Mouse (Mus musculus): ENCODE measurements around the gene Olfr1196. TPM values are rescaled to one million over a fixed set of nuclear protein-coding genes. Genes with fewer than 3 reads are reported as not detected.
"Not testable (repeated sequence)": the region's sequence is repeated elsewhere in the genome, so short reads cannot be mapped to it uniquely, and the experiment has no call there.

The Olfr1196 gene
- polyA plus RNA-seq (2015; fragmentation: Nextera tagmentation; extraction: Ambion mirVana) = not detected in 2 replicates

DNA sequence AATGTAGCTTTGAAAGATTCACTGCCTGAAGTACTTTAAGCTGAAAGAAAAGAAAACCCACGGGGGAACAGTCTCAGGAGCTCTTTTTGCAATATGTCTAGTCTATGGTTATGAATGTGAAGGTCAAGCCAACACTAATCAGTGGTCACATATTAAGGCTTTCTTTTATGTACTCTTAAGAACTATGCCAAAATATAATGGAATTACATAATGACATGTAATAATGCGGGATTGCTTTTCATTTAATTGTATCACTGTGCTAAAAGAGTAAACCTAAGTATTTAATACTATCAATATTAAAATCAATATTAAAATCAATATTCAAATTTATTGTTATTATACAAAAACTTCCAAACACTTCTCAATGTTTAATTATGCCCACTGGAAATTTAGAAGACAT is at the start of gene Olfr1196:
Olfr1196 (minus strand) TSS at position 101 of the 400 bp plus-strand sequence.
- Histone ChIP-seq H3K4me3 (ENCODE audit: low read length) (no peak within 1 kb of the TSS), H3K9ac (ENCODE audit: low read length) (no peak within 1 kb of the TSS), H3K27ac (ENCODE audit: low read length) (no peak within 1 kb of the TSS), H3K4me1 (ENCODE audit: control insufficient read depth, insufficient read depth, low read length) (no peaks in the 10 kb centered on the region), H3K27me3 (ENCODE audit: control insufficient read depth, insufficient read depth, low read length) (no peaks in the 10 kb centered on the region), H3K9me3 (replicated peaks; ENCODE audit: control insufficient read depth, low read length) (no peaks in the 10 kb centered on the region), H3K36me3 (ENCODE audit: control insufficient read depth, insufficient read depth) (no peaks in the 10 kb centered on the region), H3K4me2 (ENCODE audit: low read depth, low read length) (no peak within 1 kb of the TSS)
- WGBS = 72% methylated on average over 2 of the region's 2 CpGs
- no peak for ATAC-seq (replicated peaks; ENCODE audit: extremely low read depth, insufficient read depth, low FRiP score)

GRCm38 (mm10) chr2:88751270-88751669 is 46.9 kb upstream of the Olfr1196 start, which contains the start of gene Olfr1198:
Gene Olfr1198, minus strand, starts transcription at chr2:88751370.
- no peaks in the 10 kb centered on the region for H3K36me3 ChIP-seq (ENCODE audit: control insufficient read depth, insufficient read depth)
- no peak within 1 kb of the TSS for H3K4me3 ChIP-seq (ENCODE audit: low read length)
- no peaks in the 10 kb centered on the region for H3K9me3 ChIP-seq (replicated peaks; ENCODE audit: control insufficient read depth, low read length)
- WGBS = 79% methylated on average over 2 of the region's 2 CpGs
- H3K4me1 ChIP-seq (ENCODE audit: control insufficient read depth, insufficient read depth, low read length) = no peaks in the 10 kb centered on the region
- no peaks in the 10 kb centered on the region for H3K27me3 ChIP-seq (ENCODE audit: control insufficient read depth, insufficient read depth, low read length)
- ATAC-seq (replicated peaks; ENCODE audit: extremely low read depth, insufficient read depth, low FRiP score) = no peak
- H3K27ac ChIP-seq (ENCODE audit: low read length) = no peak within 1 kb of the TSS
- H3K9ac ChIP-seq (ENCODE audit: low read length) = no peak within 1 kb of the TSS
- H3K4me2 ChIP-seq (ENCODE audit: low read depth, low read length) = no peak within 1 kb of the TSS

DNA sequence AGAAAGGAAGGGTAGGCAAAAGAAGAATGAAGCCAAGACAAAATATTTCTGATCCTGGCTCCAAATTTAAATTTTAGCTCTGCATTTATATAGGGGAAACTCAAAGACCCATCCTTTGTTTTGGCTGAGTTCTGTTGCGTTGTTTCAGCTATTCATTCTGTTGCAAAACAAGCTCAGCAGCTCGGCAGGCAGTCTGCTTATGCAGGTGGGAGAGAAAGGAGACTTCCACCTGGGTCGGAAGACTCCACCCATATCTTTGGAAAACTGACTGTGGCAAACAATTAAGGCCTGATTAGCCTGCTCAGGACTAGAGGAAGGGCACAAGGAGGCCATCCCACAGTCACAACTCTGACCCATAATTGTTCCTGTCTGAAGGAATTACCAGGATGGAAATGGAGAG is 39.0 kb upstream of the Olfr1196 start:
- Histone ChIP-seq H3K27me3 (ENCODE audit: control insufficient read depth, insufficient read depth, low read length) (no peaks in the 10 kb centered on the region), H3K4me1 (ENCODE audit: control insufficient read depth, insufficient read depth, low read length) (no peaks in the 10 kb centered on the region), H3K36me3 (ENCODE audit: control insufficient read depth, insufficient read depth) (no peaks in the 10 kb centered on the region), H3K9me3 (replicated peaks; ENCODE audit: control insufficient read depth, low read length) (no peaks in the 10 kb centered on the region), H3K4me2 (ENCODE audit: low read depth, low read length) (no peak overlapping the region), H3K9ac (ENCODE audit: low read length) (no peak overlapping the region), H3K27ac (ENCODE audit: low read length) (no peak overlapping the region), H3K4me3 (ENCODE audit: low read length) (no peak overlapping the region)
- no peak for ATAC-seq (replicated peaks; ENCODE audit: extremely low read depth, insufficient read depth, low FRiP score)
- 72% methylated on average over 3 of the region's 3 CpGs for WGBS

DNA sequence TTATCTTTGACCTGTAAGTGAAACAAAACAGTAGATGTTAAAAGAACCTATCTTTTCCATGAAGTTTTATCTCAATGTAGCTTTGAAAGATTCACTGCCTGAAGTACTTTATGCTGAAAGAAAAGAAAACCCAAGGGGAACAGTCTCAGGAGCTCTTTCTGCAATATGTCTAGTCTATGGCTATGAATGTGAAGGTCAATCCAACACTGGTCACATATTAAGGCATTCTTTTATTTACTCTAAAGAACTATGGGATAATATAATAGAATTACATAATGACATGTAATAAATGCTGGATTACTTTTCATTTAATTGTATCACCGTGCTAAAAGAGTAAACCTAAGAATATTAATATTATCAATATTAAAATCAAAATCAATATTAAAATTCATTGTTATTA is 27.9 kb upstream of the Olfr1196 start, which contains the start of gene Olfr1197:
Olfr1197 (minus strand) TSS at position 101 of the 400 bp plus-strand sequence.
- no peaks in the 10 kb centered on the region for H3K27me3 ChIP-seq (ENCODE audit: control insufficient read depth, insufficient read depth, low read length)

GRCm38 (mm10) chr2:88689087-88689486 is 15.3 kb downstream of the Olfr1196 start, which contains the start of gene Olfr1195:
Gene Olfr1195, minus strand, starts transcription at chr2:88689187.
- Histone ChIP-seq H3K27ac (ENCODE audit: low read length) (no peak within 1 kb of the TSS), H3K9me3 (replicated peaks; ENCODE audit: control insufficient read depth, low read length) (no peaks in the 10 kb centered on the region; the same call in 1 of the 2 replicates), H3K27me3 (ENCODE audit: control insufficient read depth, insufficient read depth, low read length) (no peaks in the 10 kb centered on the region), H3K4me2 (ENCODE audit: low read depth, low read length) (no peak within 1 kb of the TSS), H3K4me1 (ENCODE audit: control insufficient read depth, insufficient read depth, low read length) (no peaks in the 10 kb centered on the region), H3K9ac (ENCODE audit: low read length) (no peak within 1 kb of the TSS), H3K4me3 (ENCODE audit: low read length) (no peak within 1 kb of the TSS), H3K36me3 (ENCODE audit: control insufficient read depth, insufficient read depth) (no peaks in the 10 kb centered on the region)
- ATAC-seq (replicated peaks; ENCODE audit: extremely low read depth, insufficient read depth, low FRiP score) = no peak

More for the DNA sequence above, 27.9 kb upstream of the Olfr1196 start, which contains the start of gene Olfr1197:
- no peaks in the 10 kb centered on the region for H3K9me3 ChIP-seq (replicated peaks; ENCODE audit: control insufficient read depth, low read length)
- H3K36me3 ChIP-seq (ENCODE audit: control insufficient read depth, insufficient read depth) = no peaks in the 10 kb centered on the region
- 67% methylated on average over 1 of the region's 1 CpGs for WGBS
- no peak within 1 kb of the TSS for H3K4me3 ChIP-seq (ENCODE audit: low read length)
- no peak within 1 kb of the TSS for H3K4me2 ChIP-seq (ENCODE audit: low read depth, low read length)
- no peak within 1 kb of the TSS for H3K9ac ChIP-seq (ENCODE audit: low read length)
- H3K27ac ChIP-seq (ENCODE audit: low read length) = no peak within 1 kb of the TSS
- no peaks in the 10 kb centered on the region for H3K4me1 ChIP-seq (ENCODE audit: control insufficient read depth, insufficient read depth, low read length)
- no peak for ATAC-seq (replicated peaks; ENCODE audit: extremely low read depth, insufficient read depth, low FRiP score)

DNA sequence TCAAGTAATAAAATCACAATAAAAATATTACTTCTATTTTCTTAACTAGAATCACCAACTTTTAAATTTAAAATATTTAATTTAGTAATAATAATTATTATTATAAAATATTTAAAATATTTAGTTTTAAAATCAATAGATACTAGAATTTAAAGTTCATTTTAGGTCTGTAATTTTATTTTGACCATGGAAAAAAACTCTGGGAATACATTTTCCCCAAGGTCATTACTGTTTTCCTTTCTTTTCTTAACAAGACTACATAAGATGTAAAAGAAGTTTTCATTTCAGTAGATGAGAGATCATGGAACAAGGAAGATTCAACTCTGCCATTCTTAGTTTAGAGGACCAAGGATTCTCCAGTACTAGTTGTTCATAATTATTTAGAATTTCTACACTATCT is 29.1 kb downstream of the Olfr1196 start, which contains the start of gene Olfr1193:
Olfr1193 (plus strand) TSS at position 301 of the 400 bp plus-strand sequence.
- not testable (repeated sequence) for H3K27me3 ChIP-seq (ENCODE audit: control insufficient read depth, insufficient read depth, low read length); ATAC-seq (replicated peaks; ENCODE audit: extremely low read depth, insufficient read depth, low FRiP score); H3K4me1 ChIP-seq (ENCODE audit: control insufficient read depth, insufficient read depth, low read length); H3K9ac ChIP-seq (ENCODE audit: low read length); H3K9me3 ChIP-seq (replicated peaks; ENCODE audit: control insufficient read depth, low read length); H3K27ac ChIP-seq (ENCODE audit: low read length); H3K4me3 ChIP-seq (ENCODE audit: low read length); H3K36me3 ChIP-seq (ENCODE audit: control insufficient read depth, insufficient read depth); H3K4me2 ChIP-seq (ENCODE audit: low read depth, low read length)

DNA sequence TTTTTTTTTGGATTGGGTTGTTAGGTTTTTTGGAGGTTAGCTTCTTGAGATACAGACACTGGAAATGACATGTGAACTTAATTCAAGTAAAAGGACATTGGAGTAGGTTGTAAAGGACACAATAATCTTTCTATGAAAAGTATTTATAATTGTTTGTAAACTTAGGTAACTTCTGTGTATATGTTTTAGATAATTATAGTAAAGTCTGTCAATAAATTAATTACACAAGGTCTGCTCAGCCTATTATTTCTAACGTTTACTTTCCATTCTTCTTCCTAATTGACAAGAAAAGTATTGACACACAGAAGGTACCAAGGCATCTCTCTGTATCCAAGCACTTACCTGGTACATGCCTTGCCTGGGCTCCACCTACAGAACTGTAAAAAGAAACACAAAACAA is 56.2 kb downstream of the Olfr1196 start, which contains the start of gene Olfr1192-ps1:
Olfr1192-ps1 (plus strand) TSS at position 301 of the 400 bp plus-strand sequence.
- no peak within 1 kb of the TSS for H3K4me3 ChIP-seq (ENCODE audit: low read length)
- no peaks in the 10 kb centered on the region for H3K36me3 ChIP-seq (ENCODE audit: control insufficient read depth, insufficient read depth)
- H3K27me3 ChIP-seq (ENCODE audit: control insufficient read depth, insufficient read depth, low read length) = no peaks in the 10 kb centered on the region
- ATAC-seq (replicated peaks; ENCODE audit: extremely low read depth, insufficient read depth, low FRiP score) = no peak
- WGBS = 26% methylated on average over 1 of the region's 1 CpGs
- no peaks in the 10 kb centered on the region for H3K9me3 ChIP-seq (replicated peaks; ENCODE audit: control insufficient read depth, low read length)
- H3K27ac ChIP-seq (ENCODE audit: low read length) = no peak within 1 kb of the TSS
- no peak within 1 kb of the TSS for H3K4me2 ChIP-seq (ENCODE audit: low read depth, low read length)
- H3K4me1 ChIP-seq (ENCODE audit: control insufficient read depth, insufficient read depth, low read length) = no peaks in the 10 kb centered on the region
- no peak within 1 kb of the TSS for H3K9ac ChIP-seq (ENCODE audit: low read length)

Other genes starting within 250 kb of the Olfr1196 start
- not detected in 2 replicates for gene Olfr1183, start 249.7 kb downstream of the Olfr1196 start, polyA plus RNA-seq (2015; fragmentation: Nextera tagmentation; extraction: Ambion mirVana)
- not detected in 2 replicates for gene Olfr1184, start 221.0 kb downstream of the Olfr1196 start, polyA plus RNA-seq (2015; fragmentation: Nextera tagmentation; extraction: Ambion mirVana)
- gene Olfr1185-ps1, start 211.3 kb downstream of the Olfr1196 start, polyA plus RNA-seq (2015; fragmentation: Nextera tagmentation; extraction: Ambion mirVana) = not detected in 2 replicates
- gene Olfr1186, start 186.0 kb downstream of the Olfr1196 start, polyA plus RNA-seq (2015; fragmentation: Nextera tagmentation; extraction: Ambion mirVana) = not detected in 2 replicates
- gene Olfr1188, start 147.7 kb downstream of the Olfr1196 start, polyA plus RNA-seq (2015; fragmentation: Nextera tagmentation; extraction: Ambion mirVana) = not detected in 2 replicates
- not detected in 2 replicates for gene Olfr1189, start 118.1 kb downstream of the Olfr1196 start, polyA plus RNA-seq (2015; fragmentation: Nextera tagmentation; extraction: Ambion mirVana)
- not detected in 2 replicates for gene Olfr1191-ps1, start 64.1 kb downstream of the Olfr1196 start, polyA plus RNA-seq (2015; fragmentation: Nextera tagmentation; extraction: Ambion mirVana)
- gene Olfr1192-ps1, start 56.1 kb downstream of the Olfr1196 start, polyA plus RNA-seq (2015; fragmentation: Nextera tagmentation; extraction: Ambion mirVana) = not detected in 2 replicates
- not detected in 2 replicates for gene Olfr1193, start 29.0 kb downstream of the Olfr1196 start, polyA plus RNA-seq (2015; fragmentation: Nextera tagmentation; extraction: Ambion mirVana)
- gene Olfr1195, start 15.4 kb downstream of the Olfr1196 start, polyA plus RNA-seq (2015; fragmentation: Nextera tagmentation; extraction: Ambion mirVana) = not detected in 2 replicates
- not detected in 2 replicates for gene Olfr1197, start 27.8 kb upstream of the Olfr1196 start, polyA plus RNA-seq (2015; fragmentation: Nextera tagmentation; extraction: Ambion mirVana)
- not detected in 2 replicates for gene Olfr1198, start 46.8 kb upstream of the Olfr1196 start, polyA plus RNA-seq (2015; fragmentation: Nextera tagmentation; extraction: Ambion mirVana)
- not detected in 2 replicates for gene Olfr1199, start 55.9 kb upstream of the Olfr1196 start, polyA plus RNA-seq (2015; fragmentation: Nextera tagmentation; extraction: Ambion mirVana)
- gene Olfr1200, start 65.9 kb upstream of the Olfr1196 start, polyA plus RNA-seq (2015; fragmentation: Nextera tagmentation; extraction: Ambion mirVana) = not detected in 2 replicates
- not detected in 2 replicates for gene Olfr1201, start 88.4 kb upstream of the Olfr1196 start, polyA plus RNA-seq (2015; fragmentation: Nextera tagmentation; extraction: Ambion mirVana)
- not detected in 2 replicates for gene Olfr1202, start 109.9 kb upstream of the Olfr1196 start, polyA plus RNA-seq (2015; fragmentation: Nextera tagmentation; extraction: Ambion mirVana)
- gene Olfr1205, start 125.1 kb upstream of the Olfr1196 start, polyA plus RNA-seq (2015; fragmentation: Nextera tagmentation; extraction: Ambion mirVana) = not detected in 2 replicates
- not detected in 2 replicates for gene Olfr1204, start 144.7 kb upstream of the Olfr1196 start, polyA plus RNA-seq (2015; fragmentation: Nextera tagmentation; extraction: Ambion mirVana)
- not detected in 2 replicates for gene Olfr1206, start 158.6 kb upstream of the Olfr1196 start, polyA plus RNA-seq (2015; fragmentation: Nextera tagmentation; extraction: Ambion mirVana)
- not detected in 2 replicates for gene Olfr1208, start 197.7 kb upstream of the Olfr1196 start, polyA plus RNA-seq (2015; fragmentation: Nextera tagmentation; extraction: Ambion mirVana)
- gene Olfr1209, start 210.6 kb upstream of the Olfr1196 start, polyA plus RNA-seq (2015; fragmentation: Nextera tagmentation; extraction: Ambion mirVana) = not detected in 2 replicates
- not detected in 2 replicates for gene Olfr1211, start 233.5 kb upstream of the Olfr1196 start, polyA plus RNA-seq (2015; fragmentation: Nextera tagmentation; extraction: Ambion mirVana)
- gene Olfr1212, start 249.4 kb upstream of the Olfr1196 start, polyA plus RNA-seq (2015; fragmentation: Nextera tagmentation; extraction: Ambion mirVana) = not detected in 2 replicates